Mouse (Mus musculus) heart, postnatal 0 days (tissue): ENCODE measurements at regions not wholly inside any gene's neighbourhood (a gene's known extent, or its start where the extent isn't known, plus 50 kb on each side); places are given as distances from the start of the nearest gene placed in this dataset.

Source experiments
- CTCF ChIP-seq: IDR thresholded peaks from 2 replicates; pipeline ENCODE4 v1.5.1; 2016; ENCODE audit warnings: antibody characterized with exemption, control low read depth, low read depth
- EP300 ChIP-seq: IDR thresholded peaks from 2 replicates; pipeline ENCODE4 v1.6.1; 2016; ENCODE audit warnings: antibody characterized with exemption, low read depth

DNA sequence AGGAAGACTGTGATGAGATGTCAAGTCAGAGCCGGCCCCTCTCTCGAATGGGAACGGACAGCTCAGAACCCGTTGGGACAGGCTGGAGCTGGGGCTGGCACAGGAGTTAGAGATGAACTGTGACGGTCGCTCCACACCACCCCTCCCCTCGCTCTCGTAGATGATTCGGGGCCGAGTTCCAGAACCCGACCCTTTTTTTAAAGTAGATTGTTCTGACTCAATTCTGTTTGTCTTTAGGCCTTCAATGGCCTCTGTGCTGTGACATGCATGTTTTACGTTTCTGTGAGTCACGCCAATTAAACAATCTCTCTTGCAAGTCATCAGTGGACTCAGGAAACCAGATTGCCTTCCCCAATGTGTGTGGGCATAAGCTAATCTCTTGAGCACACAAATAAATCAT, 157.7 kb downstream of the Setd4 start:
- TF ChIP-seq CTCF (no peak), EP300 (no peak)
